Mouse (Mus musculus) neural tube, embryonic 13.5 days (tissue): ENCODE measurements around the gene Tubgcp3. TPM values are rescaled to one million over a fixed set of nuclear protein-coding genes. Genes with fewer than 3 reads are reported as not detected.
A peak's percentile ranks its signal among the peaks of the same experiment; 100 is the strongest.
"Not testable (repeated sequence)": the region's sequence is repeated elsewhere in the genome, so short reads cannot be mapped to it uniquely, and the experiment has no call there.

Experiments used
- ATAC-seq: fragments of 200-750 bp; cut with Nextera tagmentation; 2 replicates; pipeline ENCODE4 v1.8.0; 2017; ENCODE audit warnings: low read depth, mild to moderate bottlenecking, moderate TSS enrichment, moderate library complexity
- H3K27ac ChIP-seq: fragments of 300-500 bp; sonication (generic); replicated peaks from 2 replicates; pipeline ENCODE4 v1.5.1; 2015; ENCODE audit warnings: moderate library complexity, mild to moderate bottlenecking, inconsistent platforms
- H3K27me3 ChIP-seq: fragments of 300-500 bp; sonication (generic); 2 replicates; pipeline ENCODE4 v1.6.1; 2015; ENCODE audit warnings: mild to moderate bottlenecking, inconsistent platforms
- H3K36me3 ChIP-seq: fragments of 300-500 bp; sonication (generic); 2 replicates; pipeline ENCODE4 v1.6.1; 2015; ENCODE audit warnings: mild to moderate bottlenecking, inconsistent platforms
- H3K4me1 ChIP-seq: fragments of 300-500 bp; sonication (generic); replicated peaks from 2 replicates; pipeline ENCODE4 v1.6.1; 2015; ENCODE audit warnings: inconsistent platforms
- H3K4me2 ChIP-seq: fragments of 300-500 bp; sonication (generic); 2 replicates; pipeline ENCODE4 v1.6.1; 2015; ENCODE audit warnings: inconsistent platforms, mild to moderate bottlenecking, moderate library complexity
- H3K4me3 ChIP-seq: fragments of 300-500 bp; sonication (generic); 2 replicates; pipeline ENCODE4 v1.5.1; 2015; ENCODE audit warnings: mild to moderate bottlenecking, inconsistent platforms
- H3K9ac ChIP-seq: fragments of 300-500 bp; sonication (generic); 2 replicates; pipeline ENCODE4 v1.6.1; 2015; ENCODE audit warnings: moderate library complexity, mild to moderate bottlenecking, inconsistent platforms
- H3K9me3 ChIP-seq: fragments of 300-500 bp; sonication (generic); 2 replicates; pipeline ENCODE4 v1.6.1; 2016; ENCODE audit warnings: inconsistent platforms
- WGBS: fragments of 180-500 bp; shearing (Covaris S2); methylation state at CpG from one replicate; pipeline ENCODE4 v1.1.7; 2015; 5-methylcytosine and 5-hydroxymethylcytosine counted together
- polyA plus RNA-seq: library from polyadenylated mRNA; unstranded; fragments of >200 nt; fragmentation: Nextera tagmentation; extraction: Ambion mirVana; gene quantifications from 2 replicates; pipeline ENCODE4 v1.2.1, GENCODE M21; 2015

Tubgcp3 gene
- polyA plus RNA-seq, 1 experiment from 2014 or later = 34.6 TPM

DNA sequence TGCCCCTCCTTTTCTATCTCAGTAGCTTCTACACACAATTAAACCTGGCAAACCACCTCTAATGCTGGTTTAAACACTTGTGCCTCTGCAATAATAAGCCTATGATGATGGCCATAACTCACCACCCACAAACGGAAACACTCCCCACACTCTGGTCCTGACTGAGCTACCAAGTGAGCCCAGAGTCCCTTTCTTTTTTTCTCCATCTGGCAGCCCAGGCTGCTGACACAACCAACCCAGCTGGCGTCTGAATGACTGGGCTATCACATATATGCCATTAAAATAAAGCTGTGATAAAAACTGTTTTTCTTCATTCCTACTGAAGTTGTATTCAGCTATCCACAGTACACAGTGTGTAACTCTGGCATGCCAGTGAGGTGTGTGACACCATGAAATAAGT lies 36.7 kb downstream of the Tubgcp3 start:
- ATAC-seq = no peak
- no peak overlapping the region for H3K4me3 ChIP-seq
- H3K9me3 ChIP-seq = no peaks in the 10 kb centered on the region
- no peaks in the 10 kb centered on the region for H3K27me3 ChIP-seq
- no peak overlapping the region for H3K4me2 ChIP-seq
- H3K36me3 ChIP-seq = peaks cover 88% of the 10 kb centered on the region
- no peaks in the 10 kb centered on the region for H3K4me1 ChIP-seq
- no peak overlapping the region for H3K9ac ChIP-seq
- H3K27ac ChIP-seq = no peak overlapping the region
- 82% methylated on average over 2 of the region's 2 CpGs for WGBS

DNA sequence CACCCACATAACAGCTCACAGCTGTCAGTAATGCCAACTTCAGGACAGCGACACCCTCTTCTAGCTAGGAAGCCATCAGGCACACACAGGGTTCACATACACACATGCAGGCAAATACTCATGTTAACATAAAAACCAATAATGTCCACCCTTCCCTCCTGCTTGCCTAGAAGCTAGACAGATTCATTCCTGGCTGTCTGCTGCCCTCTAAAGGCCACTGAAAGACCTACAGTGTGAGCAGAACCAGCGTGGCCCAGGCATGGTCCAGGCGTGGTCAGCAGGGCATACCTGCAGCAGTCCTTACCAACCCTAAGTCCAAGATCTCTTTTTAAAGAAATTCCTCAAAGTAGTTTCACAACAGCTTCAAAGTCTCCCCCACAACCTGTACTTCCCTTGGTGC lies 43.0 kb downstream of the Tubgcp3 start:
- H3K9ac ChIP-seq = no peak overlapping the region
- peaks cover 17% of the 10 kb centered on the region for H3K4me1 ChIP-seq
- no peak overlapping the region for H3K4me2 ChIP-seq
- H3K4me3 ChIP-seq = no peak overlapping the region
- H3K9me3 ChIP-seq = no peaks in the 10 kb centered on the region
- H3K36me3 ChIP-seq = peaks cover 58% of the 10 kb centered on the region
- H3K27ac ChIP-seq = no peak overlapping the region
- ATAC-seq = peak; percentile 68; the same call in 1 of the 2 replicates
- 42% methylated on average over 3 of the region's 3 CpGs for WGBS
- no peaks in the 10 kb centered on the region for H3K27me3 ChIP-seq

DNA sequence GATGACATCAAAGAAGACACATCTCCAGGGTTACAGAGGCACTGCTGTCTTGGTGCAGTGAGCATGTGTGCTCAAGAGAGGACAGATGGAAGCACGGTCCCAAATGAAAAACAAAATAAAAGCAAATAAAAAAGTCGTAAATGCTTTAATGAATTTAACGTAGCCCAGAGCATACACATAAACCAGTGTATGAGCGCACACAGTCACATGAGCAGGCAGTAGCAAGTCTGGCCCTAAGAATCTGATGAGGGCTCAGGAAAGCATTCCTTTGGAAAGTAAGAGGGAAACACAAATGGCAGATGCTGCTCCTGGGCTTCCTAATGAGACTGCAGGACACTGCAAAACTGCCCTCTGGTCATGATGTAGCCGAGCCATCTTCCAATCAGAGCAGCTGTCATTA lies 46.2 kb downstream of the Tubgcp3 start:
- Histone ChIP-seq H3K4me2 (no peak overlapping the region), H3K4me1 (peaks cover 17% of the 10 kb centered on the region), H3K9ac (no peak overlapping the region), H3K27ac (0 out of 2 replicates have a peak overlapping the region, but pooled peaks have one; percentile 61), H3K36me3 (peaks cover 63% of the 10 kb centered on the region), H3K27me3 (no peaks in the 10 kb centered on the region), H3K9me3 (no peaks in the 10 kb centered on the region), H3K4me3 (no peak overlapping the region)
- WGBS = 68% methylated on average over 5 of the region's 5 CpGs
- 0 out of 2 replicates have a peak, but pooled peaks have one; percentile 8 for ATAC-seq

DNA sequence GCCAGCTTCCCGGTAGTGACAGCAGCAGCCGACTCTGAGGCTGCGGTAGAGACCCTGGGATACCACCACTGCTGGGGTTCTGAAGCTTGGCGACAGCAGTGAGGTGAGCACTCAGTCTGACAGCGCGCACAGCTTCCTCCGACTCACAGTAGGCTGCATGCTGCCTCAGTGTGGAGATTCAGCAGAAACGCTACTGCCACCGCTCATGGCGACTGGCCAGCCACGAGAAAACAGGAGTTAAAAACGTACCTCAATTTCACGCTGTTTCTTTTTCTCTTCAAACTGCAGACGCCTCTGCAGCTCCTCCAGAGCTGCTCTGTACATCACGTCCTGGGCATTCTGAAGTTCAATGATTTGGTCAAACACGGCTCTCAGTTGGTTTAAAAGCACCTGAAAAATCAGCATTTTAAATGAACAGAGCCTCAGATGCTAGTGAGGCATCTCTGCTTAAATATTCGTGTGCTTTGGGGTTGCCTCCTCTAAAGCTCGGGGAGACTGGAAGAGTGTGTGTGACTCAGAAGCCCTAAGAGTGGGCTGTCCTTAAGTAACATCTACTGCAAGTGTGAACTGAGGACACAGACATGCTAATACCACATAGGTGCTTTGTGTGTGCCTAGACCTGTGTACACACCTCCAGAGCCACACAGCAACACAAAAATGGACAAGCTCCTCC lies 50.4 kb downstream of the Tubgcp3 start:
- ATAC-seq = no peak
- peaks cover 66% of the 10 kb centered on the region for H3K36me3 ChIP-seq
- no peak overlapping the region for H3K4me2 ChIP-seq
- H3K27me3 ChIP-seq = no peaks in the 10 kb centered on the region
- no peaks in the 10 kb centered on the region for H3K9me3 ChIP-seq
- 87% methylated on average over 18 of the region's 18 CpGs for WGBS
- H3K4me3 ChIP-seq = no peak overlapping the region
- H3K4me1 ChIP-seq = peaks cover 16% of the 10 kb centered on the region
- H3K9ac ChIP-seq = no peak overlapping the region
- no peak overlapping the region for H3K27ac ChIP-seq

GRCm38 (mm10) chr8:12617369-12617768 lies 54.7 kb downstream of the Tubgcp3 start:
- H3K9me3 ChIP-seq, ATAC-seq, H3K4me1 ChIP-seq, H3K4me3 ChIP-seq, H3K9ac ChIP-seq, H3K4me2 ChIP-seq, H3K27ac ChIP-seq, H3K27me3 ChIP-seq: not testable (repeated sequence)
- WGBS = 86% methylated on average over 3 of the region's 3 CpGs
- H3K36me3 ChIP-seq = peaks cover 67% of the 10 kb centered on the region

GRCm38 (mm10) chr8:12613201-12613600 lies 58.8 kb downstream of the Tubgcp3 start:
- Histone ChIP-seq H3K9me3 (no peaks in the 10 kb centered on the region), H3K27ac (no peak overlapping the region), H3K36me3 (peaks cover 36% of the 10 kb centered on the region), H3K27me3 (no peaks in the 10 kb centered on the region), H3K4me3 (no peak overlapping the region), H3K4me1 (no peaks in the 10 kb centered on the region), H3K4me2 (no peak overlapping the region), H3K9ac (no peak overlapping the region; the same call in 1 of the 2 replicates)
- WGBS = 72% methylated on average over 7 of the region's 7 CpGs
- no peak for ATAC-seq

- no peak overlapping the region for H3K4me3 ChIP-seq
- no peaks in the 10 kb centered on the region for H3K9me3 ChIP-seq
- H3K4me1 ChIP-seq = no peaks in the 10 kb centered on the region
- 67% methylated on average over 12 of the region's 12 CpGs for WGBS
- no peak overlapping the region for H3K9ac ChIP-seq
- no peak overlapping the region for H3K4me2 ChIP-seq
- H3K27ac ChIP-seq = 0 out of 2 replicates have a peak overlapping the region, but pooled peaks have one; percentile 28
- peaks cover 10% of the 10 kb centered on the region for H3K36me3 ChIP-seq
- H3K27me3 ChIP-seq = peaks cover 7% of the 10 kb centered on the region; the same call in 1 of the 2 replicates
- ATAC-seq = no peak
Measured at GRCm38 (mm10) chr8:12609752-12610449, 62.1 kb downstream of the Tubgcp3 start.

- ATAC-seq = no peak
- H3K4me3 ChIP-seq = no peak overlapping the region
- no peaks in the 10 kb centered on the region for H3K9me3 ChIP-seq
- no peak overlapping the region for H3K9ac ChIP-seq
- H3K4me1 ChIP-seq = no peaks in the 10 kb centered on the region
- peaks cover 10% of the 10 kb centered on the region; the same call in 1 of the 2 replicates for H3K27me3 ChIP-seq
- peaks cover 4% of the 10 kb centered on the region; the same call in 1 of the 2 replicates for H3K36me3 ChIP-seq
- H3K4me2 ChIP-seq = no peak overlapping the region
- H3K27ac ChIP-seq = no peak overlapping the region
- 85% methylated on average over 10 of the region's 10 CpGs for WGBS
Measured at GRCm38 (mm10) chr8:12608810-12609209, 63.2 kb downstream of the Tubgcp3 start.

GRCm38 (mm10) chr8:12607223-12607622 lies 64.8 kb downstream of the Tubgcp3 start:
- WGBS = 28% methylated on average over 6 of the region's 6 CpGs
- Histone ChIP-seq H3K27ac (no peak overlapping the region), H3K27me3 (peaks cover 10% of the 10 kb centered on the region; the same call in 1 of the 2 replicates), H3K4me3 (no peak overlapping the region), H3K9me3 (no peaks in the 10 kb centered on the region), H3K4me2 (no peak overlapping the region), H3K9ac (no peak overlapping the region), H3K36me3 (no peaks in the 10 kb centered on the region), H3K4me1 (no peaks in the 10 kb centered on the region)
- ATAC-seq = peak; percentile 50; the same call in 1 of the 2 replicates

DNA sequence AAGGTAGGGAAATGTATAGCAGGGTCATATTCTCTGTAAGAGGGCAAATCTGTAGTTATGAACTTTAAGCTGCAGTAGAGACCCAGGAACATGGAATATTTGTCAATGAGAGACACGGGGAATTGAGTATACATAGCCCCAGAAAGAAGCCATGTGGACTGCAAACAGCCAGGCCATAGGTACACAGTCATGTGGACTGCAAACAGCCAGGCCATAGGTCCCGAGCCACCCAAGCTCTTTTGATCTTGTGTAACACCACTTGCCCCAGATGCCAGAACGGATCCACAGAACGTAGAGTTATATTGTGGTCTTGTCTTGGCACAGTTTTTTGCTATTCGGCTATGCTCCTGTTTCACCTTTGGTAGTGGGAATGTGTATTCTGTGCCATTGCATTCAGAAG lies 88.3 kb downstream of the Tubgcp3 start:
- ATAC-seq = no peak
- Histone ChIP-seq H3K9ac (no peak overlapping the region), H3K4me1 (0 out of 2 replicates have a peak, but pooled peaks cover 5% of the 10 kb centered on the region), H3K27me3 (peaks cover 4% of the 10 kb centered on the region), H3K4me3 (no peak overlapping the region), H3K9me3 (no peaks in the 10 kb centered on the region), H3K27ac (no peak overlapping the region), H3K36me3 (no peaks in the 10 kb centered on the region), H3K4me2 (no peak overlapping the region)
- 87% methylated on average over 5 of the region's 5 CpGs for WGBS

DNA sequence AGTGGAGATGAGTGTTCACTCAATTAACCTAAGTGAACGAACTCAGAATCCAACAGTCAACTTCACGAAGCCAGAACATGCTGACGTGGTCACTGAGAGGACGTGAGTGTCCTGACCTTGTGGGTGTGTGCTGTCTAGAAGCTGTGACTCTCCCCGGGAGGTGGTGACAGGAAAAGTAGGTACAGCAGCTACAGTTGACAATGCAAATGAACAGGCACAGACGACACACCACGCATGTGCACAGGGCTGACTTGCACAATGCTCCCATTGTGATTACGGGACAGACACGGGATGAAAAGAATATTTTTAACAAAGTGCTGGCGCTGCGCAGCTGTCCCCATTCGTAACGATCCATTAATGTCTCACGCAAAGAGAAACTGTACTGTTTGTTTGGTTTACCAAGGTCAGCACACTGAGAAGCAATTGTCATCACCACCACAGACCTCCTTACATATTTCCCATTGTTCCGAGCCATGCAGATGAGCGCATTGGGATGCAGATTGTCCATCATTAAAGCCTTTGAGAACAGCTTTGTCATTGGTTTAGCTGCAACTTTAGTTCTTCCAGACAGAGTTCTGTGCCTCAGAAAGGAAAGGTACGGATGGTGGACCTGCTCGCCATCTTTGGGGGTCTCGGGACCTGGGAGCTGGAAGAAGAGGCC lies 92.6 kb downstream of the Tubgcp3 start:
- H3K4me1 ChIP-seq, H3K36me3 ChIP-seq, ATAC-seq, H3K9me3 ChIP-seq, H3K4me3 ChIP-seq, H3K9ac ChIP-seq, H3K27me3 ChIP-seq, H3K27ac ChIP-seq: not testable (repeated sequence)
- 55% methylated on average over 19 of the region's 19 CpGs for WGBS
- 0 out of 2 replicates have a peak overlapping the region, but pooled peaks have one; percentile 14 for H3K4me2 ChIP-seq

- H3K9me3 ChIP-seq = no peaks in the 10 kb centered on the region
- H3K9ac ChIP-seq = no peak overlapping the region
- H3K4me2 ChIP-seq = no peak overlapping the region
- ATAC-seq = no peak
- peaks cover 21% of the 10 kb centered on the region for H3K27me3 ChIP-seq
- 73% methylated on average over 6 of the region's 6 CpGs for WGBS
- no peak overlapping the region for H3K27ac ChIP-seq
- no peak overlapping the region for H3K4me3 ChIP-seq
- no peaks in the 10 kb centered on the region for H3K36me3 ChIP-seq
- H3K4me1 ChIP-seq = 0 out of 2 replicates have a peak, but pooled peaks cover 5% of the 10 kb centered on the region
Measured at GRCm38 (mm10) chr8:12576739-12577138, 95.3 kb downstream of the Tubgcp3 start.
